Mouse (Mus musculus): ENCODE measurements around the gene Fzd9. TPM values are rescaled to one million over a fixed set of nuclear protein-coding genes. Genes with fewer than 3 reads are reported as not detected.

Gene Fzd9
- polyA plus RNA-seq (2017; shearing (Covaris generic)), result not detected

GRCm38 (mm10) chr5:135251079-135251454 is at the start of gene Fzd9:
Fzd9 (minus strand) TSS chr5:135251230.

Other genes starting within 250 kb of the Fzd9 start
- 64.1 TPM for gene Abhd11, start 242.1 kb downstream of the Fzd9 start, polyA plus RNA-seq (2017; shearing (Covaris generic))
- gene Stx1a, start 227.7 kb downstream of the Fzd9 start, polyA plus RNA-seq (2017; shearing (Covaris generic)), result 15.9 TPM
- 20.2 TPM for gene Dnajc30, start 187.0 kb downstream of the Fzd9 start, polyA plus RNA-seq (2017; shearing (Covaris generic))
- 122 TPM for gene Bud23, start 186.3 kb downstream of the Fzd9 start, polyA plus RNA-seq (2017; shearing (Covaris generic))
- gene Vps37d, start 173.0 kb downstream of the Fzd9 start, polyA plus RNA-seq (2017; shearing (Covaris generic)), result not detected
- gene Mlxipl, start 161.3 kb downstream of the Fzd9 start, polyA plus RNA-seq (2017; shearing (Covaris generic)), result 0.07 TPM
- gene Tbl2, start 101.6 kb downstream of the Fzd9 start, polyA plus RNA-seq (2017; shearing (Covaris generic)), result 21.0 TPM
- 71.8 TPM for gene Bcl7b, start 82.9 kb downstream of the Fzd9 start, polyA plus RNA-seq (2017; shearing (Covaris generic))
- 18.4 TPM for gene Baz1b, start 64.0 kb downstream of the Fzd9 start, polyA plus RNA-seq (2017; shearing (Covaris generic))
- gene Fkbp6, start 98.8 kb upstream of the Fzd9 start, polyA plus RNA-seq (2017; shearing (Covaris generic)), result not detected
- gene Trim50, start 102.1 kb upstream of the Fzd9 start, polyA plus RNA-seq (2017; shearing (Covaris generic)), result not detected
- 51.0 TPM for gene Nsun5, start 118.7 kb upstream of the Fzd9 start, polyA plus RNA-seq (2017; shearing (Covaris generic))
- gene Pom121, start 143.3 kb upstream of the Fzd9 start, polyA plus RNA-seq (2017; shearing (Covaris generic)), result 4.1 TPM

All from activated CD4-positive, CD25-positive, alpha-beta regulatory T cell, adult 9 weeks (primary cell).